Mouse (Mus musculus): ENCODE data around the gene Gm14685. TPM values are rescaled to one million over a fixed set of nuclear protein-coding genes. Genes with fewer than 3 reads are reported as not detected.

The Gm14685 gene
- 1.7 TPM for total RNA-seq (2023)

GRCm38 (mm10) chrX:73116747-73117146, at the start of gene Gm14685:
Gm14685 (plus strand) TSS chrX:73117047.

GRCm38 (mm10) chrX:73082267-73083055, 34.4 kb upstream of the Gm14685 start, which contains the start of gene Xlr4a:
Xlr4a (minus strand) TSS chrX:73082478.

GRCm38 (mm10) chrX:73096941-73097508, 19.8 kb upstream of the Gm14685 start, which contains the start of gene Xlr3a:
Xlr3a (minus strand) TSS chrX:73097095.

GRCm38 (mm10) chrX:73148496-73148895, 31.6 kb downstream of the Gm14685 start, which contains the start of gene Xlr5b:
Xlr5b (plus strand) TSS chrX:73148796.

GRCm38 (mm10) chrX:73149350-73149749, 32.5 kb downstream of the Gm14685 start, which contains the start of gene DXBay18:
DXBay18 (minus strand) TSS chrX:73149450.

GRCm38 (mm10) chrX:73176889-73177288, 60.0 kb downstream of the Gm14685 start, which contains the start of gene Spin2d:
Spin2d (minus strand) TSS chrX:73176989.

Other genes starting within 250 kb of the Gm14685 start
- gene Cetn2, start 198.6 kb upstream of the Gm14685 start, total RNA-seq (2023): 39.9 TPM
- 11.3 TPM for gene Nsdhl, start 198.5 kb upstream of the Gm14685 start, total RNA-seq (2023)
- gene Zfp185, start 129.7 kb upstream of the Gm14685 start, total RNA-seq (2023): 1.4 TPM
- 1.7 TPM for gene Pnma5, start 79.9 kb upstream of the Gm14685 start, total RNA-seq (2023)
- not detected for gene Pnma3, start 52.3 kb upstream of the Gm14685 start, total RNA-seq (2023)
- gene Xlr4a, start 34.6 kb upstream of the Gm14685 start, total RNA-seq (2023): 47.3 TPM
- 1.0 TPM for gene Xlr3a, start 20.0 kb upstream of the Gm14685 start, total RNA-seq (2023)
- gene Xlr5b, start 31.7 kb downstream of the Gm14685 start, total RNA-seq (2023): not detected
- gene DXBay18, start 32.4 kb downstream of the Gm14685 start, total RNA-seq (2023): not detected
- gene Spin2d, start 59.9 kb downstream of the Gm14685 start, total RNA-seq (2023): not detected
- 5.2 TPM for gene Xlr3b, start 75.2 kb downstream of the Gm14685 start, total RNA-seq (2023)
- gene Xlr4b, start 97.3 kb downstream of the Gm14685 start, total RNA-seq (2023): 86.9 TPM
- gene F8a, start 111.2 kb downstream of the Gm14685 start, total RNA-seq (2023): 18.5 TPM
- gene Xlr4c, start 126.1 kb downstream of the Gm14685 start, total RNA-seq (2023): 60.6 TPM
- not detected for gene Xlr3c, start 148.3 kb downstream of the Gm14685 start, total RNA-seq (2023)
- not detected for gene Xlr5a, start 175.9 kb downstream of the Gm14685 start, total RNA-seq (2023)
- gene Xlr5c, start 175.9 kb downstream of the Gm14685 start, total RNA-seq (2023): not detected
- not detected for gene Gm45015, start 219.8 kb downstream of the Gm14685 start, total RNA-seq (2023)
- gene Zfp275, start 225.6 kb downstream of the Gm14685 start, total RNA-seq (2023): 28.4 TPM

Data from CD4-positive naive resting alpha-beta T cell, adult 57 days (primary cell).